Mouse (Mus musculus): ENCODE data around the gene Parp8.

Gene Parp8

GRCm38 (mm10) chr13:117013516-117013915 is 11.8 kb downstream of the Parp8 start:
- no peak for DNase-seq

- no peak for DNase-seq
Measured at GRCm38 (mm10) chr13:117012031-117012430, 13.3 kb downstream of the Parp8 start.

- peak; percentile 62 to 73 for DNase-seq
Measured at GRCm38 (mm10) chr13:117010143-117010542, 15.2 kb downstream of the Parp8 start.

GRCm38 (mm10) chr13:117008021-117009015 is 17.0 kb downstream of the Parp8 start:
- peak in 1 of 2 experiments; percentile 45 for DNase-seq

GRCm38 (mm10) chr13:117007566-117007965 is 17.8 kb downstream of the Parp8 start:
- no peak for DNase-seq

- no peak for DNase-seq
Measured at GRCm38 (mm10) chr13:117006638-117007037, 18.7 kb downstream of the Parp8 start.

GRCm38 (mm10) chr13:117000493-117000892 is 24.8 kb downstream of the Parp8 start:
- no peak for DNase-seq

- DNase-seq = no peak
Measured at GRCm38 (mm10) chr13:116991560-116991959, 33.8 kb downstream of the Parp8 start.

- DNase-seq = no peak
Measured at GRCm38 (mm10) chr13:116990327-116990726, 35.0 kb downstream of the Parp8 start.

GRCm38 (mm10) chr13:116988706-116989105 is 36.6 kb downstream of the Parp8 start:
- DNase-seq = no peak

GRCm38 (mm10) chr13:116988208-116988607 is 37.1 kb downstream of the Parp8 start:
- DNase-seq = no peak

- no peak for DNase-seq
Measured at GRCm38 (mm10) chr13:116987284-116987683, 38.1 kb downstream of the Parp8 start.

- DNase-seq = no peak
Measured at GRCm38 (mm10) chr13:116986658-116987057, 38.7 kb downstream of the Parp8 start.

- DNase-seq = no peak
Measured at GRCm38 (mm10) chr13:116974081-116974860, 51.1 kb downstream of the Parp8 start.

GRCm38 (mm10) chr13:116973491-116973890 is 51.8 kb downstream of the Parp8 start:
- no peak for DNase-seq

GRCm38 (mm10) chr13:116972036-116972611 is 53.2 kb downstream of the Parp8 start:
- DNase-seq = no peak

GRCm38 (mm10) chr13:116970706-116971428 is 54.5 kb downstream of the Parp8 start:
- DNase-seq = no peak

GRCm38 (mm10) chr13:116969650-116970049 is 55.7 kb downstream of the Parp8 start:
- no peak for DNase-seq

- no peak for DNase-seq
Measured at GRCm38 (mm10) chr13:116968906-116969305, 56.4 kb downstream of the Parp8 start.

- no peak for DNase-seq
Measured at GRCm38 (mm10) chr13:116967459-116967858, 57.9 kb downstream of the Parp8 start.

GRCm38 (mm10) chr13:116962480-116963462 is 62.6 kb downstream of the Parp8 start:
- no peak for DNase-seq

All from cerebellum, postnatal 14 days (tissue).